In the genomic region with DNA sequence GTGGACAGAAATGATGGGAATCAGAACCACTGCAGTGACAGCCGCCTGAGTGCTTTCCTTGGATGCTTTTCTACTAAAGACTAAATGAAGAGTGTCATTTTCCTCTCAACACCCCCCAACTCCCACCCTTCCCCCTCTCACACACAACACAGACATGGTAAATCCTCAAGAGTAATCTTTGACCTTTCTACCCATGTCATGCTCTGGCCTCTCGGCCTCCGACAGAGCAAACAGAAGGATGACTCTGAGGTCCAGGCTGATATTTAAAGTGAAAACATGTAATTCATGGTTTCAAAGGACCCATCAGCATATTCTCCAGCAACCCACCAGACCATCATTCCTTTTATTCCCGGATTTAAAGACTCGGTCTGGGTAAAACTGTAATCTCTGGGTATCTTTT, we compare ENCODE assay signal across 16 mouse cellular contexts.
DNase-seq lines count a peak whose midpoint lies in the region; ATAC-seq and TF ChIP-seq lines count a peak whose summit lies in the region.
"Had no signal": no experiment of that assay in that cellular context is flagged by ENCODE, and none has a peak within 500 bp of the region (broad histone marks: within the 10 kb centered on the region; RNA-seq: fewer than 3 reads in every experiment).

No protein-coding gene starts in this region.

- 26% methylated on average over 5 of the region's 5 CpGs for WGBS in liver, adult 2 months
- WGBS in liver, embryonic 11.5 days = 51% methylated on average over 5 of the region's 5 CpGs
- WGBS in intestine, embryonic 16.5 days = 62% methylated on average over 5 of the region's 5 CpGs

- no peak overlapping the region for H3K9ac ChIP-seq in liver, adult 2 months (ENCODE audit: low read depth, low read length)
- no peak overlapping the region for H3K9ac ChIP-seq in liver, embryonic 11.5 days (ENCODE audit: low read depth, low read length)
- H3K9ac ChIP-seq in intestine, embryonic 16.5 days (ENCODE audit: low read depth, low read length) = no peak overlapping the region
- H3K9ac ChIP-seq: embryonic facial prominence, embryonic 12.5 days; forebrain, embryonic 15.5 days; hindbrain, embryonic 15.5 days had no signal

- no peaks in the 10 kb centered on the region for H3K9me3 ChIP-seq in liver, embryonic 11.5 days (ENCODE audit: control insufficient read depth, low read length)
- no peaks in the 10 kb centered on the region for H3K9me3 ChIP-seq in intestine, embryonic 16.5 days (ENCODE audit: control insufficient read depth, low read length)
- H3K9me3 ChIP-seq: embryonic facial prominence, embryonic 12.5 days; forebrain, embryonic 15.5 days; hindbrain, embryonic 15.5 days had no signal

- TF ChIP-seq POLR2A in liver, adult 2 months (IDR thresholded peaks at IDR 0.05; ENCODE audit: extremely low read depth, insufficient read depth, low read length) = no peak

- intact Hi-C loops in heart, postnatal 10 days (cut with DNase I) = loop anchor here (5.0 kb wide), 4 partner anchors 299 to 579 kb away; no protein-coding TSS in a partner anchor

- no peak overlapping the region for H3K4me3 ChIP-seq in liver, adult 2 months (ENCODE audit: insufficient read depth, low read depth, low read length)
- no peak overlapping the region for H3K4me3 ChIP-seq in liver, embryonic 11.5 days (ENCODE audit: low read depth, low read length)
- no peak overlapping the region for H3K4me3 ChIP-seq in intestine, embryonic 16.5 days (ENCODE audit: low read length)
- H3K4me3 ChIP-seq: embryonic facial prominence, embryonic 12.5 days; forebrain, embryonic 15.5 days; hindbrain, embryonic 15.5 days had no signal

- ATAC-seq in liver, embryonic 11.5 days (replicated peaks; ENCODE audit: low FRiP score) = no peak
- ATAC-seq in intestine, embryonic 16.5 days = no peak
- ATAC-seq: activated CD4-positive, CD25-positive, alpha-beta regulatory T cell, adult 4 months; forebrain, embryonic 15.5 days; Patski had no signal

- no peaks in the 10 kb centered on the region; the same call in 1 of the 2 replicates for H3K4me1 ChIP-seq in liver, adult 2 months (ENCODE audit: control insufficient read depth, insufficient read depth, low read length)
- peaks cover 2% of the 10 kb centered on the region; the same call in 1 of the 2 replicates for H3K4me1 ChIP-seq in liver, embryonic 11.5 days (replicated peaks; ENCODE audit: control insufficient read depth, insufficient read depth, low read length)
- H3K4me1 ChIP-seq in intestine, embryonic 16.5 days (ENCODE audit: control insufficient read depth, insufficient read depth, low read length) = peaks cover 26% of the 10 kb centered on the region; the same call in 1 of the 2 replicates

- no peak overlapping the region for H3K27ac ChIP-seq in liver, adult 2 months (replicated peaks; ENCODE audit: insufficient read depth, low read depth, low read length)
- H3K27ac ChIP-seq in liver, embryonic 11.5 days (ENCODE audit: low read depth, low read length) = no peak overlapping the region
- H3K27ac ChIP-seq in intestine, embryonic 16.5 days (ENCODE audit: low read length) = peak overlapping the region; percentile 62
- H3K27ac ChIP-seq: embryonic facial prominence, embryonic 12.5 days; forebrain, embryonic 15.5 days; hindbrain, embryonic 15.5 days had no signal

- no peaks in the 10 kb centered on the region for H3K36me3 ChIP-seq in liver, adult 2 months (ENCODE audit: control insufficient read depth, insufficient read depth, low read length)
- no peaks in the 10 kb centered on the region for H3K36me3 ChIP-seq in liver, embryonic 11.5 days (ENCODE audit: control insufficient read depth, insufficient read depth, low read length)
- H3K36me3 ChIP-seq in intestine, embryonic 16.5 days (ENCODE audit: control insufficient read depth, insufficient read depth, low read length) = no peaks in the 10 kb centered on the region
- H3K36me3 ChIP-seq: embryonic facial prominence, embryonic 12.5 days; forebrain, embryonic 15.5 days; hindbrain, embryonic 15.5 days had no signal

- TF ChIP-seq CTCF in liver, adult 2 months (IDR thresholded peaks at IDR 0.05; ENCODE audit: low read depth, low read length) = no peak

- no peaks in the 10 kb centered on the region for H3K27me3 ChIP-seq in liver, adult 2 months (ENCODE audit: control insufficient read depth, insufficient read depth, low read length)
- peaks cover 30% of the 10 kb centered on the region for H3K27me3 ChIP-seq in liver, embryonic 11.5 days (replicated peaks; ENCODE audit: control insufficient read depth, insufficient read depth, low read length)
- no peaks in the 10 kb centered on the region for H3K27me3 ChIP-seq in intestine, embryonic 16.5 days (replicated peaks; ENCODE audit: control insufficient read depth, insufficient read depth, low read length)
- H3K27me3 ChIP-seq: CH12.LX; forebrain, embryonic 15.5 days; hindbrain, embryonic 15.5 days had no signal

- DNase-seq in heart, adult 11 months = peak; percentile 71
- no peak for DNase-seq in heart, postnatal 10 days
- peak; percentile 19 for DNase-seq in liver, adult 2 months (ENCODE audit: extremely low read depth, low read depth, low spot score)
- DNase-seq in liver, embryonic 11.5 days (ENCODE audit: low spot score) = no peak
- DNase-seq in adrenal gland, postnatal 14 days = no peak
- no peak for DNase-seq in testis, postnatal 10 days (ENCODE audit: low spot score)
- DNase-seq: cerebellum, postnatal 14 days; gastrocnemius, postnatal 10 days; heart, postnatal 14 days had no signal

- no peak overlapping the region for H3K4me2 ChIP-seq in liver, embryonic 11.5 days
- 0 out of 2 replicates have a peak overlapping the region, but pooled peaks have one; percentile 22 for H3K4me2 ChIP-seq in intestine, embryonic 16.5 days (ENCODE audit: low read depth, low read length)
- H3K4me2 ChIP-seq: forebrain, embryonic 15.5 days had no signal

- H3K79me2 ChIP-seq in liver, adult 2 months (ENCODE audit: control insufficient read depth, insufficient read depth, low read length) = no peaks in the 10 kb centered on the region

Comparison
In these comparisons a context has a peak if more than half of its experiments do, and no peak if none do; other contexts are left out.
1. DNase-seq: peak in heart, adult 11 months (single experiment) and liver, adult 2 months (single experiment); none in heart, postnatal 10 days (0 of 2), liver, embryonic 11.5 days (single experiment), adrenal gland, postnatal 14 days (single experiment) and testis, postnatal 10 days (single experiment).